10 mouse cellular contexts compared by ENCODE assay signal in genomic region chr1:168991506-168992244, GRCm38 (mm10).
DNase-seq lines count a peak whose midpoint lies in the region; ATAC-seq and TF ChIP-seq lines count a peak whose summit lies in the region.
"Had no signal": no experiment of that assay in that cellular context is flagged by ENCODE, and none has a peak within 500 bp of the region (broad histone marks: within the 10 kb centered on the region; RNA-seq: fewer than 3 reads in every experiment).

No protein-coding gene starts in this region.

- H3K27me3 ChIP-seq in neural tube, embryonic 13.5 days = no peaks in the 10 kb centered on the region
- H3K27me3 ChIP-seq in hindbrain, postnatal 0 days (ENCODE audit: insufficient read depth, low read length) = no peaks in the 10 kb centered on the region
- H3K27me3 ChIP-seq: lung, embryonic 15.5 days had no signal

- no peak for ATAC-seq in neural tube, embryonic 13.5 days (ENCODE audit: low read depth)
- ATAC-seq in hindbrain, postnatal 0 days = no peak
- ATAC-seq: intestine, embryonic 16.5 days had no signal

- no peak for DNase-seq in neural tube, embryonic 10.5 days (ENCODE audit: extremely low spot score, low spot score)
- DNase-seq in hindbrain, postnatal 0 days (ENCODE audit: low spot score) = peak; percentile 75
- DNase-seq in left cerebral cortex, postnatal 25 days (ENCODE audit: low spot score in 2 of 2) = peak; percentile 66 to 72
- DNase-seq in liver = no peak
- no peak for DNase-seq in gastrocnemius, adult 8-10 months (ENCODE audit: low spot score in 2 of 2)
- no peak for DNase-seq in cerebellum, adult 9-11 months
- DNase-seq: adrenal gland, postnatal 10 days had no signal

- H3K36me3 ChIP-seq in neural tube, embryonic 13.5 days = no peaks in the 10 kb centered on the region
- H3K36me3 ChIP-seq in hindbrain, postnatal 0 days (ENCODE audit: insufficient read depth, low read length) = no peaks in the 10 kb centered on the region
- H3K36me3 ChIP-seq: lung, embryonic 15.5 days had no signal

- H3K4me1 ChIP-seq in neural tube, embryonic 13.5 days (replicated peaks) = peaks cover 14% of the 10 kb centered on the region
- H3K4me1 ChIP-seq in hindbrain, postnatal 0 days (ENCODE audit: insufficient read depth, low read length) = no peaks in the 10 kb centered on the region
- H3K4me1 ChIP-seq: lung, embryonic 15.5 days had no signal

- TF ChIP-seq CTCF in hindbrain, postnatal 0 days (IDR thresholded peaks at IDR 0.05; ENCODE audit: low read depth) = no peak

- H3K9ac ChIP-seq in neural tube, embryonic 13.5 days = no peak overlapping the region
- H3K9ac ChIP-seq in hindbrain, postnatal 0 days (replicated peaks; ENCODE audit: low read length) = no peak overlapping the region
- H3K9ac ChIP-seq: lung, embryonic 15.5 days had no signal

- no peak overlapping the region for H3K4me2 ChIP-seq in neural tube, embryonic 13.5 days
- H3K4me2 ChIP-seq in hindbrain, postnatal 0 days (ENCODE audit: low read depth, low read length) = no peak overlapping the region
- H3K4me2 ChIP-seq: lung, embryonic 15.5 days had no signal

- 54% methylated on average over 14 of the region's 14 CpGs for WGBS in neural tube, embryonic 13.5 days
- WGBS in hindbrain, postnatal 0 days = 56% methylated on average over 14 of the region's 14 CpGs

- no peak overlapping the region for H3K4me3 ChIP-seq in neural tube, embryonic 13.5 days
- no peak overlapping the region for H3K4me3 ChIP-seq in hindbrain, postnatal 0 days (ENCODE audit: low read length)
- H3K4me3 ChIP-seq: lung, embryonic 15.5 days had no signal

- no peaks in the 10 kb centered on the region for H3K9me3 ChIP-seq in neural tube, embryonic 13.5 days
- no peaks in the 10 kb centered on the region for H3K9me3 ChIP-seq in hindbrain, postnatal 0 days (ENCODE audit: low read length)
- H3K9me3 ChIP-seq: lung, embryonic 15.5 days had no signal

- intact Hi-C loops in left cerebral cortex, postnatal 25 days (cut with DNase I) = no loop called here

- H3K27ac ChIP-seq in neural tube, embryonic 13.5 days (replicated peaks) = peak overlapping the region; percentile 71
- H3K27ac ChIP-seq in hindbrain, postnatal 0 days = peak overlapping the region; percentile 69; the same call in 1 of the 2 replicates
- H3K27ac ChIP-seq: lung, embryonic 15.5 days had no signal

Comparison
In these comparisons a context has a peak if more than half of its experiments do, and no peak if none do; other contexts are left out.
1. DNase-seq: peak in hindbrain, postnatal 0 days (single experiment) and left cerebral cortex, postnatal 25 days (2 of 2); none in neural tube, embryonic 10.5 days (single experiment), liver (single experiment), gastrocnemius, adult 8-10 months (0 of 2) and cerebellum, adult 9-11 months (single experiment).